Mouse (Mus musculus) heart, adult 11 months (tissue): ENCODE data around the gene Oma1.

ENCODE experiments used
- DNase-seq: peaks from one replicate; pipeline ENCODE4 v3.0.0; 2022

The Oma1 gene

DNA sequence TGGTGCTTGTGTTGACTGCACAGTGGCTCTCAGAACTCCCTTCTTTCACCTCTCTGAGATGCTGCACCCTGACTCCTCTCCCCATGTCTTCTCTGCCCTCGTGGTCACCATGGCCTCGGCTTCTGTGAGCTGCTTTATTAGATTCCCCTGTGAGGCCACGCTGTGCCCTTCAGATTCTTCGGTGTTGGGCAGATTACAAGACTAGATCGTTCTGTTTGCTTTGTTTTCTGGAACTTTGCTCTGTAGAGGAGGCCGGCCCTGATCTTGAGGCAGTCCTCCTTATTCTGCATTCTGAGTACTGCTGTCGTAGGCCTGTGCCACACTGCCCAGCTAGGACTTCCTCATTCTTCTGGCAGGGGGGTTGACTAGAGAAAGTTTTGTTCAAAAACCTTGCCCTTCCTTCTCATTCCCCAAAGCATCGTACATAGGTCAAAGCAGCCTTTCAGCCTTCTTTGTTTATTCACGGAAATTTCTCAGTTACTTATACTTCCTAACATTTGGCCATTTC lies 45.4 kb downstream of the Oma1 start:
- peak; percentile 81 for DNase-seq

DNA sequence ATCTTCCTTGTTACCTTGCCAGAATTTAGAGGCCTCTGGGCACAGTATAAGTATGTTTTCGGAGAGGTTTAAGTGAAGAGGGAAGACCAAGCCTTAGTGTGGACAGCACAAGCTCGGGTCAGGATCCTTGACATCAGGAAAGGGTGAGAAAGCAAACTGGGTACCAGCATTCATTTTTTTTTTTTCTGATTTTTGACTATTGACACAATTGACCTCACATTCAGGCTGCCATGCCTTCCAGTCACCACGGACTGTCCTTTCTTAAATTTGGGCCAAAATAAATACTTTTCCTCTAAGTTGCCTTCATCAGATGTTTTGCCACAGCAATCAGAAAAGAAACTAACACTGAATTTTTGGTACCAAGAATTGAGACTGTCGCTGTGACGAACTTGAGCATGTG lies 68.6 kb downstream of the Oma1 start:
- peak; percentile 34 for DNase-seq

DNA sequence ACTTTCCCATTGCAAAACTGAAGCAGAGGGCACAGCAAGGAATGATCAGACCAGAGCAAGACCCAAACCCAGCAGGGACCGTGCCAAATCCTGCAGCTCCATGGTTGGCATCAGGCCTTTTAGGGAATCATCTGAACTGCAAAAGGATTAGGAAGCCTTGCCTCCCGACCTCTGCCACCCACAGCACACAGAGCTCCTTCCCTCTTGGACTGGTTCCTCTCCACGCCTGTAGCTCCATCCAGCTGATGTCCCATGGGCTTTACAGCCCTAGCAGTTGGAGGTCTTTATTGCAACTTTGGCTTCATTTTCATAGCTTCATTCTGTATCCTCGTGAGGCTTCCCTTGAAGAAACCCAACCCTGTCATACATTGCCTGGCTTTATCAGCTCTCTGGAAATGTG lies 71.4 kb downstream of the Oma1 start:
- DNase-seq, result peak; percentile 85

DNA sequence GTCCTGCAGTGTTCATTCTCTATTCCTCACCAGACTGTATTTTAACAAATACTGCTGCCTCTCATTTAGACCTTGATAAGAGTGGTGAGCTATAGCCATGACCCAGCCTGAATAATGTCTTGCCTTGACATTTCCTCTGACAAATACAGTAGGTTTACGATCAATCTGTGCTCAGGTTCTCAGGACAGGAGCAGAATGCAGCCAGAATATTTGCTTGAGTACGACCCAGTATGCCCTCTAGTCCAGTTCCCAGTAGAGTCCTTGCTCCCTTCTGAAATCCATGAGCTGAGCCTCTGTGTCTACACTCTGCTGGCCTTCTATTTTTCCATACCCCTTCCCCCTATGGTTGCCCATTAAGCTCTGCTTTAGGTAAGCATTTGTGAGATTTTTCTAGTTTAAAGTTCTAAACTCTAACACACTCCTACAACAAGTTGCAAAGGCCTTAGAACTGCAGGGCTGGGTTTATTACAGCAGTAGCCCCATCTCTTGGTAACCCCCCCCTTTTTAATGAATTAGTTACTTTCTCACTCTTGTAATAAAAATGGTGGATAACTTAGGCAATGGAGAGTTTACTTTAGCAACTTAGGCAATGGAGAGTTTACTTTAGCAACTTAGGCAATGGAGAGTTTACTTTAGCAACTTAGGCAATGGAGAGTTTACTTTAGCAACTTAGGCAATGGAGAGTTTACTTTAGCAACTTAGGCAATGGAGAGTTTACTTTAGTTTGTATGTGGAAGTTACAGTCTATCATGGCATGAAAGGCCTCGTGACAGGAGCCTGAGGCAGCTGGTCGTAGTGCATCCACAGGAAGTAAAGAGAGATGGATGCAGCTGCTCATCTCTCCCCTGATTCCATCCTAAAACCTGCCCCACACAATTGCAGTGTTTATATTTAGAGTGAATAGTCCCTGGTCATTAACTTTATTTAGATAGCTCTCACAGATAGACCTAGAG lies 72.5 kb downstream of the Oma1 start:
- DNase-seq, result peak; percentile 15

DNA sequence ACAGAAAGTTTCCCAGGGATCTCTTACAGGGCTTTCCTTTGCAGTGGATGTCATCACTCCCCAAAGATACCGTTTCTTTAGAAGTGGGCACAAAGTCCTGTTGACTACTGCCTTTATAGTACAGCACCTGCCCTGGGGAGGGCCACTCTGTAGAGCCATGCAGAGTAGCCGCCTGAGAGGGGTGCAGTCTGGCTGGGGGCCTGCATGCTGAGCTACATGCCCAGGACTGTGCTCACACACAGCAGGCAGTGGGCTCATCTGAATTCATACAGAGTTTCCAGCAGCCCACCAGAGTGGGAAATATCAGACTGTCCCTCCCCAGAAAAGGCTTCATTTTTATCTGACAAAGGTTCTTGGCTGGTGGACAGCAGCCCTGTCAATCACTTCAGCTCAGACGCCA lies 73.7 kb downstream of the Oma1 start:
- DNase-seq, result peak; percentile 49

DNA sequence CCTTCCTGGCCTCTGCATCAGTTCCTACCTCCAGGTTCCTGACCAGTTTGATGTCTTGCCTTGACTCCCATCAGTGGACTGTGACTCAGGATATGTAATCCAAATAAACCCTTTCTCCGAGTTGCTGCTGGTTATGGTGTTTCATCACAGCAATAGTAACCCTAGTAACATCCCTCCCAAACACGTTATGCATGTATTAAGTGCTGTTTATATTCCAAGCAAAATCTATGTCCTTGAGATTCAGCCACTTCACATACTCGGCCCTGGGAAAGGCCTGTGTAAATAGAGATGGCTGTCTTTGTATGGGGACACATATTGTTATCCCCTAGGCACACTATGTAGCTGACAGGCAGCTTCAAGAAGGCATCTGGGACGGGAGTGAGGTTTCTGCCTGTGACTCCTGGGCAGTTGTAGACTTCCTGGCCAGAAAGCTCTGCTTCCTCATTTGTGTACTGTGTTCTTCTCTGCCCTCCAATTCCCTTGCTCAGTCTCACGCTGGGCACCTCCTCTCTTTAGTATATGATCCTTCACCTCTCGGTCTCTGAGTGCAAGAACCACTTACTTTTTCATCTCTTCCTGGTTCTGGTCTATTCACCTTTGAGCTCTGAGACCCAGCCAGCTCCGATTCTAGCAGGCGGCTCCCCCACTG lies 75.0 kb downstream of the Oma1 start:
- peak; percentile 28 for DNase-seq

DNA sequence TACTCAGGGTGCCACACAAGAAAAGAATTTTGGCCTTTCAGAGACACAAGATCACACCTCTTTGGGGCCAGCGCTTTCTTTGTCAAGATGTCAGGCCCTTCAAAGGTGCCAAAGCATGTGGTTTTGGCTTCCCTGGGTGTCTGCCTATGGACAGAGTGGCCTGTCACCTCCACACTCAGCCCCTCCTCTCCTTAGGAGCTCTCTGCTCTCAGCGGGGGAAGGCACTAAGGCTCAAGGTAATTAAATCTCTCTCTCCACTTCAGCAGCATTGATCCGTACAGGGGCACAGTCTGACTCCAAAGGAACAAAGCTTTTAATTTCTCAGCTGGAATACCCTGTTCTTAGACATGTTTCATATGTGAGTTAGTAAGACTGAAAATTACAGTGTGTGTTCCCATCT lies 76.0 kb downstream of the Oma1 start:
- DNase-seq, result peak; percentile 42

DNA sequence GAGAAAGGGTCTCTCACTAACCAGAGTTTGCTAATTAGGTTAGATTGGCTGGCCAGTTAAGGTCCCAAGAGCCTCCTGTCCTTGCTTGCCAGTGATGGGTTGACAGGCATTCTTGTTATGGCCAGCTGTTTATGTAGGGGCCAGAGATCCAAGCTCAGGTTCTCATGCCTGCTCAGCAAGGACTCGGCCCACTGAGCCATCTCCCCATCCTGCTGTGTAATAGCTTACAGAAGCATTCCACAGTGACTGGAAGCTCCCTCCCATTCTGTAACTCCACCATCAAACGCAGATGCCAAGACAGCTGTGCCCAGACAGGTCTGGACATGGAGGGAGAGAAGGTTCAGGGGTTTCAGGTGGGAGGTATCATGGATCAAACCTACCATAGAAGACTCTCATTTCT lies 76.9 kb downstream of the Oma1 start:
- DNase-seq, result peak; percentile 41

DNA sequence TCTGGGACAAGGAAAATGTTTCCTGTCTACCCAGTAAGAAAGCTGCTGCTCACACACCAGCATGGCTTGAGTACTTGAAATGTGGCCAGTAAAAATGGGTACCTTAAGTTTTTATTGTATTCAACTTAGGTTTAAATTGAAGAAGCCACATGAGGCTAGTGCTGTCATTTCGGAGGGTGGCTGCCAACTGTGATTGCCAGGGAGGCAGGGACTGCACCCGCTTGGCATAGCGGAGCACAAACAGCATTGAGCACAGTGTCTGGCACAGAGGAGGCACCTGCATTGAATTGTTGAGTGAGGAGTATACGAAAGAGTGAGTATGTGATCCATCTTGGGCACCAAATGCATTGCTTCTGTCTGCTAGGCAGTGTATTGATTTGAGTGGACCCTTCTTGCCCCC lies 81.5 kb downstream of the Oma1 start:
- peak; percentile 68 for DNase-seq

DNA sequence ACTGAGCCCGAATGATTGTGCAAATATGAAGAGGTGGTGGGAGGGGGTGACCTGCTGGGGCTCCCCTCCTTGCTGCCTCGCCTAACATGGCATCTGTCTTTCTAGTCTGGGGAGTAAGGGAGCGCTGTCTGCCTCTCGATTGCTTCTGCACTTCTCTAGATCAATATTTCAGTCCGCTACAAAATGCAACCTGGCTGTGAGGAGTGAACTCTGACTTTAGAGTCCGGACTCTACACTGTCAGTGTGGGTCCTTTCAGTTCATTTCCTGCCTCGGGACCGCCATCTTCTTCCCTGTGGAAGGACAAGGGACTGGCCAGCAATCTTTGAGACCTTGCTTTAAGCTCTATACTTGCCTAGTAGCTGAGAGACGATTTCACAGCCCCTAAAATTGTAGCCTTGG lies 82.3 kb downstream of the Oma1 start:
- DNase-seq, result peak; percentile 80

DNA sequence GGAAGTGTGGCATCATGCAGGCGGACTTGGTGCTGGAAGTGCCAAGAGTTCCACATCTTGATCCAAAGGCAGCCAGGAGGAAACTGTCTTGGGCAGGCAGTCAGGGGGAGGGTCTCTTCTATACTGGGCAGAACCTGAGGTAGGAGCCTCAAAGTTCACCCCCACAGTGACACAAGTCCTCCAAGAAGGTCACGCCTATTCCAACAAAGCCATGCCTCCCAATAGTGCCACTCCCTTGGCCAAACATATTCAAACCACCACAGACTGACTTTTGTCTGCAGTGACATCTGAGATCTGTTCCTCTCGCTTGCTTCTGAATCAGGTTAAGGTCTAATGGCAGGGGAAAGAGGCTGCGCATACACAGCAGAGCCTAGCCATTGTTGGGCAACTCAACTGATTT lies 83.3 kb downstream of the Oma1 start:
- peak; percentile 85 for DNase-seq

DNA sequence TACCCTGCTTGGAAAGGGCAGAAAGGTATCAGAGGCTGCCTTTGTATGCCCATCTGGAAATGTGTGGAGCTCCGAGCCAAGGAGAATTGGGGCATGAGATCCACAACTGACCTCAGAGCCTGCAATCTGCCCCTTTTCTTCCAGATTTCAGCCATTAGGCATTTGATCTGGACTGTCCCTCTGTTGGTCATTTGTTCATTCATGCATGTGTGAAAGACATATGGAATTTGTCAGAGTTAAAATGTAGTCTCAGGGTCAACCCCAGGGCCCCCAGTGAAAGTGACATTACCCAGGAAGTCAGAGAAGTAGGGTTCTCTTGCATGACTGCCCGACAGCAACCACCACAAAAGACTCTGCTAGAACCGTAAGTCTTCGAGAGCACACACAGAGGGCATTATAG lies 89.0 kb downstream of the Oma1 start:
- DNase-seq, result no peak

DNA sequence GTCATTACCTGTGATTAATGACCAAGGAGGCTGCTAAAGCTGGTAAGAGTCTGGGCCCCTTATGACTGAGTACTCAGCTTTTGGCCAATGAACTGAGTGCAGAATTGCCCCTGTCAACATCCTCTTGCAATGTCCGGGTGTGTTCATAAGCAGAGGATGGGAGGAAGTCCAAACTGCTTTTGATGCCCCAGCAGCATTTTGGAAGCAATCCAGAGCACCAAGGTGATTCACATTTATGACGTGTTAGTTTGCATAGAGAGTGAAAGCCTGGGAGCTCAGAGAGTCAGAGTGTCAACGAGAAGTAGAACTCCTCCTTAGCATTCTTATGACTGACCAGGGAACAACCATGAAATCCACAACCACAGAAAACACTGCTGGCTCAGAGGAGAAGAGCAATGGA lies 91.7 kb downstream of the Oma1 start:
- DNase-seq, result no peak

DNA sequence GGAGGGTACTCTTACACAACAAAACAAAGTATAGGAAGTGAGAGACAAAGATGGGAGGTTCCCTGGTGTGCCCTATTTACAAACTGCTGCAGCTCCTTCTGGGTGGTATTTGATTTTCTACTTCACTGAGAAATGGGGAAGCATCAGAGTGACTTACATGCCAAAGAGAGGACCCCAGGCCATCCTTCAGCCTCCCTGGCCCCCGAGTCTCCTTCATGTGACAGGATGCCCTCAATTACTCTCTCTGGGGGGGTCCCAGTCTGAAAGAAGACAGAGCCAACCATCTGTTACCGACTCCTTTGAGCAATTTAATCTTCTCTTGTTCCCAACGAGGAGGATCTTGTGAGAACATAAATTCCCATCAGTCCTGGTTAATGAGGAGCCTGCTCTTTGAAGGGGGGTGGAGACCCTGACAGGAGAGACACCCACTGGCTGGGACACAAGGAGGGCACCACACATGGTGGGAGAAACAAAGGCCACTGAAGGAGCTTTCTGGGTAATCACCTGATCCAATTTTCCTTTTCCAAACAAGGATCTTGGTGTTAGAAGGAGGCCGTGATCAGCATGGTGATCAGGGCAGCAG lies 96.7 kb downstream of the Oma1 start:
- DNase-seq, result no peak
